Mouse (Mus musculus): ENCODE measurements at regions not wholly inside any gene's neighbourhood (a gene's known extent, or its start where the extent isn't known, plus 50 kb on each side); places are given as distances from the start of the nearest gene placed in this dataset.

GRCm38 (mm10) chr14:105800142-105800925, 96.3 kb downstream of the Spry2 start:
- no peaks in the 10 kb centered on the region for H3K9me3 ChIP-seq (replicated peaks; ENCODE audit: control insufficient read depth, insufficient read depth, low read length, poor library complexity, severe bottlenecking)
- TF ChIP-seq POLR2A (IDR thresholded peaks at IDR 0.05; ENCODE audit: insufficient read depth, low read length), result no peak
- TF ChIP-seq EP300 (IDR thresholded peaks at IDR 0.05; ENCODE audit: insufficient read depth, low read depth, low read length), result no peak
- no peaks in the 10 kb centered on the region for H3K36me3 ChIP-seq (ENCODE audit: control insufficient read depth, insufficient read depth, low read length, poor library complexity, severe bottlenecking)
- H3K9ac ChIP-seq (ENCODE audit: low read depth, poor library complexity, severe bottlenecking), result no peak overlapping the region
- no peaks in the 10 kb centered on the region for H3K27me3 ChIP-seq (ENCODE audit: control insufficient read depth, insufficient read depth, low read length, poor library complexity, severe bottlenecking)
- no peaks in the 10 kb centered on the region for H3K4me1 ChIP-seq (ENCODE audit: control insufficient read depth, insufficient read depth, low read length)
- H3K4me3 ChIP-seq (ENCODE audit: low read depth, low read length), result no peak overlapping the region
- no peak overlapping the region for H3K27ac ChIP-seq (ENCODE audit: insufficient read depth, low read length)

- no peak overlapping the region for H3K4me3 ChIP-seq (ENCODE audit: low read depth, low read length)
- no peaks in the 10 kb centered on the region for H3K27me3 ChIP-seq (ENCODE audit: control insufficient read depth, insufficient read depth, low read length, poor library complexity, severe bottlenecking)
- H3K27ac ChIP-seq (ENCODE audit: insufficient read depth, low read length), result no peak overlapping the region
- no peak overlapping the region for H3K9ac ChIP-seq (ENCODE audit: low read depth, poor library complexity, severe bottlenecking)
- no peaks in the 10 kb centered on the region for H3K36me3 ChIP-seq (ENCODE audit: control insufficient read depth, insufficient read depth, low read length, poor library complexity, severe bottlenecking)
- TF ChIP-seq CTCF (IDR thresholded peaks at IDR 0.05; ENCODE audit: low read depth, low read length), result no peak
- TF ChIP-seq POLR2A (IDR thresholded peaks at IDR 0.05; ENCODE audit: insufficient read depth, low read length), result no peak
- no peak for TF ChIP-seq EP300 (IDR thresholded peaks at IDR 0.05; ENCODE audit: insufficient read depth, low read depth, low read length)
- H3K9me3 ChIP-seq (replicated peaks; ENCODE audit: control insufficient read depth, insufficient read depth, low read length, poor library complexity, severe bottlenecking), result no peaks in the 10 kb centered on the region
- no peaks in the 10 kb centered on the region for H3K4me1 ChIP-seq (ENCODE audit: control insufficient read depth, insufficient read depth, low read length)
These were observed 97.2 kb downstream of the Spry2 start for GRCm38 (mm10) chr14:105799401-105799861.

- Histone ChIP-seq H3K36me3 (ENCODE audit: control insufficient read depth, insufficient read depth, low read length, poor library complexity, severe bottlenecking) (no peaks in the 10 kb centered on the region), H3K9ac (ENCODE audit: low read depth, poor library complexity, severe bottlenecking) (no peak overlapping the region), H3K9me3 (replicated peaks; ENCODE audit: control insufficient read depth, insufficient read depth, low read length, poor library complexity, severe bottlenecking) (peaks cover 4% of the 10 kb centered on the region; the same call in 1 of the 2 replicates), H3K27me3 (ENCODE audit: control insufficient read depth, insufficient read depth, low read length, poor library complexity, severe bottlenecking) (no peaks in the 10 kb centered on the region), H3K4me1 (ENCODE audit: control insufficient read depth, insufficient read depth, low read length) (no peaks in the 10 kb centered on the region), H3K4me3 (ENCODE audit: low read depth, low read length) (no peak overlapping the region), H3K27ac (ENCODE audit: insufficient read depth, low read length) (no peak overlapping the region)
- TF ChIP-seq CTCF (IDR thresholded peaks at IDR 0.05; ENCODE audit: low read depth, low read length) (no peak), EP300 (IDR thresholded peaks at IDR 0.05; ENCODE audit: insufficient read depth, low read depth, low read length) (no peak), POLR2A (IDR thresholded peaks at IDR 0.05; ENCODE audit: insufficient read depth, low read length) (no peak)
These were observed 103.5 kb downstream of the Spry2 start for GRCm38 (mm10) chr14:105793010-105793702.

- no peaks in the 10 kb centered on the region for H3K4me1 ChIP-seq (ENCODE audit: control insufficient read depth, insufficient read depth, low read length)
- H3K9ac ChIP-seq (ENCODE audit: low read depth, poor library complexity, severe bottlenecking), result no peak overlapping the region
- H3K4me3 ChIP-seq (ENCODE audit: low read depth, low read length), result no peak overlapping the region
- no peaks in the 10 kb centered on the region for H3K27me3 ChIP-seq (ENCODE audit: control insufficient read depth, insufficient read depth, low read length, poor library complexity, severe bottlenecking)
- no peaks in the 10 kb centered on the region for H3K36me3 ChIP-seq (ENCODE audit: control insufficient read depth, insufficient read depth, low read length, poor library complexity, severe bottlenecking)
- H3K9me3 ChIP-seq (replicated peaks; ENCODE audit: control insufficient read depth, insufficient read depth, low read length, poor library complexity, severe bottlenecking), result peaks cover 4% of the 10 kb centered on the region; the same call in 1 of the 2 replicates
- TF ChIP-seq CTCF (IDR thresholded peaks at IDR 0.05; ENCODE audit: low read depth, low read length) (no peak), EP300 (IDR thresholded peaks at IDR 0.05; ENCODE audit: insufficient read depth, low read depth, low read length) (no peak), POLR2A (IDR thresholded peaks at IDR 0.05; ENCODE audit: insufficient read depth, low read length) (no peak)
- H3K27ac ChIP-seq (ENCODE audit: insufficient read depth, low read length), result no peak overlapping the region
These were observed 106.2 kb downstream of the Spry2 start for GRCm38 (mm10) chr14:105790441-105790840.

GRCm38 (mm10) chr14:105783428-105783827, 113.2 kb downstream of the Spry2 start:
- TF ChIP-seq EP300 (IDR thresholded peaks at IDR 0.05; ENCODE audit: insufficient read depth, low read depth, low read length) (no peak), CTCF (IDR thresholded peaks at IDR 0.05; ENCODE audit: low read depth, low read length) (no peak), POLR2A (IDR thresholded peaks at IDR 0.05; ENCODE audit: insufficient read depth, low read length) (no peak)
- Histone ChIP-seq H3K9me3 (replicated peaks; ENCODE audit: control insufficient read depth, insufficient read depth, low read length, poor library complexity, severe bottlenecking) (no peaks in the 10 kb centered on the region), H3K36me3 (ENCODE audit: control insufficient read depth, insufficient read depth, low read length, poor library complexity, severe bottlenecking) (no peaks in the 10 kb centered on the region), H3K4me1 (ENCODE audit: control insufficient read depth, insufficient read depth, low read length) (no peaks in the 10 kb centered on the region), H3K27ac (ENCODE audit: insufficient read depth, low read length) (no peak overlapping the region), H3K27me3 (ENCODE audit: control insufficient read depth, insufficient read depth, low read length, poor library complexity, severe bottlenecking) (no peaks in the 10 kb centered on the region), H3K9ac (ENCODE audit: low read depth, poor library complexity, severe bottlenecking) (no peak overlapping the region), H3K4me3 (ENCODE audit: low read depth, low read length) (no peak overlapping the region)

GRCm38 (mm10) chr14:105779760-105780159, 116.9 kb downstream of the Spry2 start:
- Histone ChIP-seq H3K4me3 (ENCODE audit: low read depth, low read length) (no peak overlapping the region), H3K9ac (ENCODE audit: low read depth, poor library complexity, severe bottlenecking) (no peak overlapping the region), H3K9me3 (replicated peaks; ENCODE audit: control insufficient read depth, insufficient read depth, low read length, poor library complexity, severe bottlenecking) (no peaks in the 10 kb centered on the region), H3K27ac (ENCODE audit: insufficient read depth, low read length) (no peak overlapping the region), H3K27me3 (ENCODE audit: control insufficient read depth, insufficient read depth, low read length, poor library complexity, severe bottlenecking) (no peaks in the 10 kb centered on the region), H3K36me3 (ENCODE audit: control insufficient read depth, insufficient read depth, low read length, poor library complexity, severe bottlenecking) (no peaks in the 10 kb centered on the region), H3K4me1 (ENCODE audit: control insufficient read depth, insufficient read depth, low read length) (no peaks in the 10 kb centered on the region)
- TF ChIP-seq POLR2A (IDR thresholded peaks at IDR 0.05; ENCODE audit: insufficient read depth, low read length), result no peak
- no peak for TF ChIP-seq CTCF (IDR thresholded peaks at IDR 0.05; ENCODE audit: low read depth, low read length)
- TF ChIP-seq EP300 (IDR thresholded peaks at IDR 0.05; ENCODE audit: insufficient read depth, low read depth, low read length), result no peak
